Mouse (Mus musculus) CD4-positive helper T cell, adult 2 months (primary cell): Measurements from ENCODE around the gene Wipf3.
A peak's percentile ranks its signal among the peaks of the same experiment; 100 is the strongest.

Experiments used
- DNase-seq: peaks from one replicate; pipeline ENCODE4 v3.0.0-alpha.2; 2012; ENCODE audit warnings: low read depth, missing footprints, low spot score

Gene Wipf3

GRCm38 (mm10) chr6:54429447-54430194, at the start of gene Wipf3:
Wipf3 (plus strand) TSS chr6:54429603.
- DNase-seq = no peak

GRCm38 (mm10) chr6:54382636-54383035, 46.8 kb upstream of the Wipf3 start:
- DNase-seq = no peak

- no peak for DNase-seq
These were observed 45.4 kb upstream of the Wipf3 start for GRCm38 (mm10) chr6:54383893-54384524.

- no peak for DNase-seq
These were observed 44.6 kb upstream of the Wipf3 start for GRCm38 (mm10) chr6:54384777-54385176.

GRCm38 (mm10) chr6:54386429-54386828, 43.0 kb upstream of the Wipf3 start:
- DNase-seq = no peak

- DNase-seq = no peak
These were observed 42.4 kb upstream of the Wipf3 start for GRCm38 (mm10) chr6:54387044-54387443.

GRCm38 (mm10) chr6:54387751-54388150, 41.7 kb upstream of the Wipf3 start:
- no peak for DNase-seq

GRCm38 (mm10) chr6:54388690-54389275, 40.6 kb upstream of the Wipf3 start:
- no peak for DNase-seq

- peak; percentile 5 for DNase-seq
These were observed 37.6 kb upstream of the Wipf3 start for GRCm38 (mm10) chr6:54391765-54392164.

GRCm38 (mm10) chr6:54393886-54394285, 35.5 kb upstream of the Wipf3 start:
- no peak for DNase-seq

GRCm38 (mm10) chr6:54399194-54399923, 30.0 kb upstream of the Wipf3 start:
- DNase-seq = no peak

GRCm38 (mm10) chr6:54401503-54401902, 27.9 kb upstream of the Wipf3 start:
- DNase-seq = no peak

- no peak for DNase-seq
These were observed 24.5 kb upstream of the Wipf3 start for GRCm38 (mm10) chr6:54404916-54405315.

GRCm38 (mm10) chr6:54406116-54406515, 23.3 kb upstream of the Wipf3 start:
- DNase-seq = no peak

- DNase-seq = no peak
These were observed 20.1 kb upstream of the Wipf3 start for GRCm38 (mm10) chr6:54409271-54409670.

- DNase-seq = no peak
These were observed 19.0 kb upstream of the Wipf3 start for GRCm38 (mm10) chr6:54410451-54410850.

GRCm38 (mm10) chr6:54411591-54411990, 17.8 kb upstream of the Wipf3 start:
- no peak for DNase-seq

GRCm38 (mm10) chr6:54412879-54413278, 16.5 kb upstream of the Wipf3 start:
- DNase-seq = no peak

GRCm38 (mm10) chr6:54425230-54425629, 4.2 kb upstream of the Wipf3 start:
- DNase-seq = no peak

GRCm38 (mm10) chr6:54428850-54429446, 455 bp upstream of the Wipf3 start:
- no peak for DNase-seq

GRCm38 (mm10) chr6:54430221-54430620, 818 bp downstream of the Wipf3 start:
- DNase-seq = no peak

- no peak for DNase-seq
These were observed 2.4 kb downstream of the Wipf3 start for GRCm38 (mm10) chr6:54431761-54432160.
